Mouse (Mus musculus) cortical plate, adult 2 months (tissue): ENCODE data around the gene Gm4450.
"Not testable (repeated sequence)": the region's sequence is repeated elsewhere in the genome, so short reads cannot be mapped to it uniquely, and the experiment has no call there.

ENCODE experiments used
- CTCF ChIP-seq: fragments of 200-500 bp; IDR thresholded peaks from 2 replicates; pipeline ENCODE4 v1.5.1; 2011; ENCODE audit warnings: mild to moderate bottlenecking, control low read depth, low read length; ENCODE audit not compliant: insufficient read depth; ENCODE audit errors: extremely low read depth
- POLR2A ChIP-seq: fragments of 200-500 bp; IDR thresholded peaks from 2 replicates; pipeline ENCODE4 v1.6.1; 2011; ENCODE audit warnings: mild to moderate bottlenecking, low read length, control low read depth; ENCODE audit not compliant: insufficient read depth; ENCODE audit errors: extremely low read depth

DNA sequence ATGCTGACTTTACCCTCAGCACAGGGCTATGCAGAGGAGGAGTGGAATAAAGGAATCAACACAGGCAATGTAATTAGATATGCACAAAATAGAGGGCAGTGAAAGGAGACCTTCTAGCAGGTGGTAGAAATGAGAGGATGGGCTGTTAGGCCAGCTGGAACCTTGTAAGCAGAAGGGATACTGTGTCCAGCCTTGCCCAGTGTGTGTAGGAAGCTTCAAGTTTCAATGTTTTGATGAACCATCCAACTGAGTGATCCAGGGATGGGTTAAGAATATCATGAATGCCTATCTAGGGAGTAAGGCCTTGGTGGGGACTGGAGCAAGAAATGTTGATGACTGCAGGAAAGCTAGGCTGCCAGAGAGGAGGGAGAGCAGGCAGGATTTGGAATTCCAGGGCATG lies 38.1 kb upstream of the Gm4450 start:
- not testable (repeated sequence) for TF ChIP-seq CTCF, POLR2A
